Mouse (Mus musculus): ENCODE data around the gene Olfr971. TPM values are rescaled to one million over a fixed set of nuclear protein-coding genes. Genes with fewer than 3 reads are reported as not detected.
"Not testable (repeated sequence)": the region's sequence is repeated elsewhere in the genome, so short reads cannot be mapped to it uniquely, and the experiment has no call there.

The Olfr971 gene
- not detected in 2 replicates for polyA plus RNA-seq (2016; fragmentation: Nextera tagmentation; extraction: Ambion mirVana)

GRCm38 (mm10) chr9:39836576-39836975, at the start of gene Olfr971:
Olfr971 (plus strand) TSS chr9:39836876.
- H3K27ac ChIP-seq; H3K9me3 ChIP-seq; H3K9ac ChIP-seq; ATAC-seq (ENCODE audit: low FRiP score); H3K4me2 ChIP-seq; H3K4me3 ChIP-seq (replicated peaks); H3K4me1 ChIP-seq; H3K36me3 ChIP-seq (replicated peaks); H3K27me3 ChIP-seq: not testable (repeated sequence)
- 76% methylated on average over 2 of the region's 2 CpGs for WGBS

- H3K4me3 ChIP-seq (replicated peaks): no peak within 1 kb of the TSS
- no peaks in the 10 kb centered on the region for H3K9me3 ChIP-seq
- H3K4me1 ChIP-seq: no peaks in the 10 kb centered on the region
- no peaks in the 10 kb centered on the region for H3K36me3 ChIP-seq (replicated peaks)
- WGBS: 80% methylated on average over 2 of the region's 2 CpGs
- no peak for ATAC-seq (ENCODE audit: low FRiP score)
- no peaks in the 10 kb centered on the region for H3K27me3 ChIP-seq
- H3K27ac ChIP-seq: no peak within 1 kb of the TSS
- H3K4me2 ChIP-seq: no peak within 1 kb of the TSS
- H3K9ac ChIP-seq: no peak within 1 kb of the TSS
Observed at GRCm38 (mm10) chr9:39790558-39790957, 46.1 kb upstream of the Olfr971 start, which contains the start of gene Olfr969. Olfr969 (plus strand) TSS chr9:39790945.

- ATAC-seq (ENCODE audit: low FRiP score): no peak
- no peaks in the 10 kb centered on the region for H3K27me3 ChIP-seq
- no peaks in the 10 kb centered on the region for H3K9me3 ChIP-seq
- no peaks in the 10 kb centered on the region for H3K4me1 ChIP-seq
- no peak within 1 kb of the TSS for H3K27ac ChIP-seq
- H3K4me3 ChIP-seq (replicated peaks): no peak within 1 kb of the TSS
- no peak within 1 kb of the TSS for H3K9ac ChIP-seq
- H3K4me2 ChIP-seq: no peak within 1 kb of the TSS
- WGBS: 83% methylated on average over 4 of the region's 4 CpGs
- no peaks in the 10 kb centered on the region for H3K36me3 ChIP-seq (replicated peaks)
Observed at GRCm38 (mm10) chr9:39808560-39808959, 28.1 kb upstream of the Olfr971 start, which contains the start of gene Olfr970. Olfr970 (plus strand) TSS chr9:39808860.

- Histone ChIP-seq H3K36me3 (replicated peaks) (no peaks in the 10 kb centered on the region), H3K9me3 (no peaks in the 10 kb centered on the region), H3K9ac (no peak within 1 kb of the TSS), H3K4me2 (no peak within 1 kb of the TSS), H3K27me3 (no peaks in the 10 kb centered on the region), H3K4me3 (replicated peaks) (no peak within 1 kb of the TSS), H3K27ac (no peak within 1 kb of the TSS), H3K4me1 (no peaks in the 10 kb centered on the region)
- ATAC-seq (ENCODE audit: low FRiP score): no peak
- WGBS: 73% methylated on average over 2 of the region's 2 CpGs
Observed at GRCm38 (mm10) chr9:39866122-39866521, 29.4 kb downstream of the Olfr971 start, which contains the start of gene Olfr972. Olfr972 (plus strand) TSS chr9:39866422.

- H3K4me3 ChIP-seq (replicated peaks); H3K9me3 ChIP-seq; H3K4me1 ChIP-seq; ATAC-seq (ENCODE audit: low FRiP score); H3K27ac ChIP-seq; H3K27me3 ChIP-seq; H3K4me2 ChIP-seq; H3K9ac ChIP-seq; H3K36me3 ChIP-seq (replicated peaks): not testable (repeated sequence)
- 95% methylated on average over 1 of the region's 1 CpGs for WGBS
Observed at GRCm38 (mm10) chr9:39871986-39872385, 35.3 kb downstream of the Olfr971 start.

- not testable (repeated sequence) for H3K36me3 ChIP-seq (replicated peaks); H3K27me3 ChIP-seq; H3K4me1 ChIP-seq; H3K4me3 ChIP-seq (replicated peaks); H3K9me3 ChIP-seq; H3K9ac ChIP-seq; H3K27ac ChIP-seq; H3K4me2 ChIP-seq
- 0 out of 2 replicates have a peak, but pooled peaks have one; percentile 71 for ATAC-seq (ENCODE audit: low FRiP score)
- WGBS: no CpG with 5 or more reads among the region's 4 CpGs
Observed at GRCm38 (mm10) chr9:39877541-39878396, 41.1 kb downstream of the Olfr971 start.

Other genes starting within 250 kb of the Olfr971 start
- gene AW551984, start 232.5 kb upstream of the Olfr971 start, polyA plus RNA-seq (2016; fragmentation: Nextera tagmentation; extraction: Ambion mirVana): 23.6 and 24.7 TPM in 2 replicates
- gene Olfr148, start 226.2 kb upstream of the Olfr971 start, polyA plus RNA-seq (2016; fragmentation: Nextera tagmentation; extraction: Ambion mirVana): not detected in 2 replicates
- gene Olfr960, start 215.5 kb upstream of the Olfr971 start, polyA plus RNA-seq (2016; fragmentation: Nextera tagmentation; extraction: Ambion mirVana): not detected in 2 replicates
- not detected in 2 replicates for gene Olfr961, start 191.8 kb upstream of the Olfr971 start, polyA plus RNA-seq (2016; fragmentation: Nextera tagmentation; extraction: Ambion mirVana)
- gene Olfr963, start 169.7 kb upstream of the Olfr971 start, polyA plus RNA-seq (2016; fragmentation: Nextera tagmentation; extraction: Ambion mirVana): not detected in 2 replicates
- not detected in 2 replicates for gene Olfr149, start 129.8 kb upstream of the Olfr971 start, polyA plus RNA-seq (2016; fragmentation: Nextera tagmentation; extraction: Ambion mirVana)
- gene Olfr965, start 125.5 kb upstream of the Olfr971 start, polyA plus RNA-seq (2016; fragmentation: Nextera tagmentation; extraction: Ambion mirVana): not detected in 2 replicates
- gene Olfr150, start 105.9 kb upstream of the Olfr971 start, polyA plus RNA-seq (2016; fragmentation: Nextera tagmentation; extraction: Ambion mirVana): not detected in 2 replicates
- gene Olfr967, start 90.6 kb upstream of the Olfr971 start, polyA plus RNA-seq (2016; fragmentation: Nextera tagmentation; extraction: Ambion mirVana): not detected in 2 replicates
- not detected in 2 replicates for gene Olfr968, start 53.6 kb upstream of the Olfr971 start, polyA plus RNA-seq (2016; fragmentation: Nextera tagmentation; extraction: Ambion mirVana)
- not detected in 2 replicates for gene Olfr969, start 45.9 kb upstream of the Olfr971 start, polyA plus RNA-seq (2016; fragmentation: Nextera tagmentation; extraction: Ambion mirVana)
- gene Olfr970, start 28.0 kb upstream of the Olfr971 start, polyA plus RNA-seq (2016; fragmentation: Nextera tagmentation; extraction: Ambion mirVana): not detected in 2 replicates
- gene Olfr972, start 29.5 kb downstream of the Olfr971 start, polyA plus RNA-seq (2016; fragmentation: Nextera tagmentation; extraction: Ambion mirVana): not detected in 2 replicates
- not detected in 2 replicates for gene Olfr229, start 70.5 kb downstream of the Olfr971 start, polyA plus RNA-seq (2016; fragmentation: Nextera tagmentation; extraction: Ambion mirVana)
- not detected in 2 replicates for gene Olfr974, start 100.6 kb downstream of the Olfr971 start, polyA plus RNA-seq (2016; fragmentation: Nextera tagmentation; extraction: Ambion mirVana)
- 0.06 TPM in 1 of 2 replicates, not detected in the other for gene Olfr975, start 115.2 kb downstream of the Olfr971 start, polyA plus RNA-seq (2016; fragmentation: Nextera tagmentation; extraction: Ambion mirVana)
- gene Olfr976, start 124.3 kb downstream of the Olfr971 start, polyA plus RNA-seq (2016; fragmentation: Nextera tagmentation; extraction: Ambion mirVana): not detected in 2 replicates
- not detected in 2 replicates for gene Olfr978, start 155.2 kb downstream of the Olfr971 start, polyA plus RNA-seq (2016; fragmentation: Nextera tagmentation; extraction: Ambion mirVana)
- not detected in 2 replicates for gene Olfr979, start 166.6 kb downstream of the Olfr971 start, polyA plus RNA-seq (2016; fragmentation: Nextera tagmentation; extraction: Ambion mirVana)
- gene Olfr980, start 172.7 kb downstream of the Olfr971 start, polyA plus RNA-seq (2016; fragmentation: Nextera tagmentation; extraction: Ambion mirVana): not detected in 2 replicates
- gene Olfr981, start 184.6 kb downstream of the Olfr971 start, polyA plus RNA-seq (2016; fragmentation: Nextera tagmentation; extraction: Ambion mirVana): not detected in 2 replicates
- not detected in 2 replicates for gene Olfr982, start 237.0 kb downstream of the Olfr971 start, polyA plus RNA-seq (2016; fragmentation: Nextera tagmentation; extraction: Ambion mirVana)

Measured in forebrain, embryonic 12.5 days (tissue).